Mouse (Mus musculus) midbrain, postnatal 0 days (tissue): ENCODE measurements at regions not wholly inside any gene's neighbourhood (a gene's known extent, or its start where the extent isn't known, plus 50 kb on each side); places are given as distances from the start of the nearest gene placed in this dataset.

Experiments
- ATAC-seq: fragments of 200-750 bp; cut with Nextera tagmentation; 2 replicates; pipeline ENCODE4 v1.8.0; 2017; ENCODE audit warnings: moderate number of reproducible peaks, mild to moderate bottlenecking, moderate TSS enrichment, moderate library complexity; ENCODE audit not compliant: low FRiP score
- DNase-seq: peaks from one replicate; pipeline ENCODE4 v3.0.0-alpha.2; 2015; ENCODE audit warnings: low spot score
- H3K27ac ChIP-seq: fragments of 300-500 bp; sonication (generic); 2 replicates; pipeline ENCODE4 v1.5.1; 2014; ENCODE audit warnings: low read depth, mild to moderate bottlenecking, low read length, mixed read lengths
- H3K27me3 ChIP-seq: fragments of 300-500 bp; sonication (generic); 2 replicates; pipeline ENCODE4 v1.6.1; 2014; ENCODE audit warnings: low read length, control low read depth, mixed read lengths; ENCODE audit not compliant: insufficient read depth
- H3K36me3 ChIP-seq: fragments of 300-500 bp; sonication (generic); 2 replicates; pipeline ENCODE4 v1.6.1; 2014; ENCODE audit warnings: low read length, control low read depth, mixed read lengths; ENCODE audit not compliant: insufficient read depth
- H3K4me1 ChIP-seq: fragments of 300-500 bp; sonication (generic); 2 replicates; pipeline ENCODE4 v1.6.1; 2014; ENCODE audit warnings: mild to moderate bottlenecking, control low read depth, antibody characterized with exemption, low read length, mixed read lengths; ENCODE audit not compliant: insufficient read depth
- H3K4me2 ChIP-seq: fragments of 300-500 bp; sonication (generic); 2 replicates; pipeline ENCODE4 v1.6.1; 2014; ENCODE audit warnings: low read depth, mild to moderate bottlenecking, low read length, mixed read lengths; ENCODE audit not compliant: poor library complexity, severe bottlenecking
- H3K4me3 ChIP-seq: fragments of 300-500 bp; sonication (generic); 2 replicates; pipeline ENCODE4 v1.5.1; 2014; ENCODE audit warnings: low read depth, mild to moderate bottlenecking, low read length, moderate library complexity
- H3K9ac ChIP-seq: fragments of 300-500 bp; sonication (generic); replicated peaks from 2 replicates; pipeline ENCODE4 v1.6.1; 2014; ENCODE audit warnings: mild to moderate bottlenecking, low read length, moderate library complexity, mixed read lengths; ENCODE audit not compliant: poor library complexity, severe bottlenecking
- H3K9me3 ChIP-seq: fragments of 300-500 bp; sonication (generic); 2 replicates; pipeline ENCODE4 v1.6.1; 2016; ENCODE audit warnings: low read length, control low read depth
- CTCF ChIP-seq: IDR thresholded peaks from 2 replicates; pipeline ENCODE4 v1.5.1; 2016; ENCODE audit warnings: antibody characterized with exemption, mild to moderate bottlenecking
- WGBS: fragments of 180-500 bp; shearing (Covaris S2); extraction: QIAGEN DNeasy Blood & Tissue Kit; methylation state at CpG from one replicate; pipeline ENCODE4 v1.1.7; 2014; 5-methylcytosine and 5-hydroxymethylcytosine counted together

- ATAC-seq = no peak
- Histone ChIP-seq H3K4me2 (no peak overlapping the region), H3K9ac (no peak overlapping the region), H3K27ac (no peak overlapping the region), H3K27me3 (no peaks in the 10 kb centered on the region), H3K4me3 (no peak overlapping the region), H3K4me1 (no peaks in the 10 kb centered on the region), H3K9me3 (no peaks in the 10 kb centered on the region), H3K36me3 (no peaks in the 10 kb centered on the region)
- WGBS = 82% methylated on average over 5 of the region's 5 CpGs
- TF ChIP-seq CTCF = no peak
- DNase-seq = no peak
Measured at GRCm38 (mm10) chr3:42212456-42212855, 470.0 kb downstream of the D3Ertd751e start.

DNA sequence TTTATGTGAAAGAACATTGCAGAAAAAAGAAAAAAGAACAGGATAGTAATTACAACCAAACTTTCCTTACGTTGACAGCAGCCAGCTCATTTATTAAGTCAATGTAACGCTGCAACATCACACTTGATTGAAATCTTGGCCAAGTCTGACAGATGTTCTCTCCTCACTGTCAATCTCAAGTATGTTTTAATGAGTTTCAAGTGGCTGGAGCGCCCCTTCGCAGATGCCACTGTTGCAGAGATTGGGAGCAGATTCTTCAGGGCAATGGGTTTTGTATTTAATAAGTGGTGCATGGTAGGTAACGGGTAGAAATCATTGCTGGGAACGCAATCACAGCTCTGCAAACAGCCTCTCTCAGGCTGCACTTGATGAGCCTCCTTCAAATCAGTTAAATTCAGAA is 470.8 kb downstream of the D3Ertd751e start:
- Histone ChIP-seq H3K27me3 (no peaks in the 10 kb centered on the region), H3K4me3 (no peak overlapping the region), H3K27ac (no peak overlapping the region), H3K36me3 (no peaks in the 10 kb centered on the region), H3K4me1 (no peaks in the 10 kb centered on the region), H3K9me3 (no peaks in the 10 kb centered on the region), H3K4me2 (no peak overlapping the region), H3K9ac (no peak overlapping the region)
- DNase-seq = no peak
- WGBS = 68% methylated on average over 6 of the region's 6 CpGs
- no peak for ATAC-seq
- TF ChIP-seq CTCF = no peak

DNA sequence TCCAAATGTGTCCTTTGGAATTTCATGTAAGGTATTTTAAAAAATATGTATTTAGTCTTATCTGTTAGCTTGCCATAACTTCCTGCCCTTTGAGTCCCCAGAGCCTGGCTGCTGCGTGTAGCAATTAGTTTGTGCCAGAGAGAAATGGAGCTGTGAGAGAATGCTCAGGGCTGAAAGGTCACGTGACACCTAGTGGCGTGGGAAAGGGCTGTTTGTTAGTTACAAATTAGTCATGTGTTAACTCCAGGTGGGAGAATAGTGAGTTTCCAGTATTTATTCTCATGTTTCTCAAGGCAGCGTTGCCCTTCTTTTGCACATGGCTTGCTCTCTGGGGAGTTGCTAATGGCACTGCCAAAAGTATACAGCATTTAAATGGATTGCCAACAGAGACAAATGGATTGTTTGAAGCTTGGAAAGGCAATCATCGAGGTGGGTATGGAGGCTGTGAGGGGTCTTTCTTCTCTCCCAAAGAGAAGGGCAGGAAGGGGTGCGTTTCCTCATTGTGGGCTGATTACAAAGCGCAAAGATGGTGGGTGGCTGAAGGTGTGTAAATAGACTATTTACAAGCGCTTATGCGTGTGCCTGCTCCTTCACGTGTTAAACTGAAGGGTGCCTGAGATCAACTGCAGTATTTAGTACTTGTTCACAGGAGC is 472.3 kb downstream of the D3Ertd751e start:
- Histone ChIP-seq H3K9me3 (no peaks in the 10 kb centered on the region), H3K9ac (no peak overlapping the region), H3K27ac (no peak overlapping the region), H3K36me3 (no peaks in the 10 kb centered on the region), H3K4me1 (no peaks in the 10 kb centered on the region), H3K4me3 (no peak overlapping the region), H3K4me2 (no peak overlapping the region), H3K27me3 (no peaks in the 10 kb centered on the region)
- no peak for ATAC-seq
- no peak for TF ChIP-seq CTCF
- peak; percentile 18 for DNase-seq
- WGBS = 61% methylated on average over 10 of the region's 10 CpGs

DNA sequence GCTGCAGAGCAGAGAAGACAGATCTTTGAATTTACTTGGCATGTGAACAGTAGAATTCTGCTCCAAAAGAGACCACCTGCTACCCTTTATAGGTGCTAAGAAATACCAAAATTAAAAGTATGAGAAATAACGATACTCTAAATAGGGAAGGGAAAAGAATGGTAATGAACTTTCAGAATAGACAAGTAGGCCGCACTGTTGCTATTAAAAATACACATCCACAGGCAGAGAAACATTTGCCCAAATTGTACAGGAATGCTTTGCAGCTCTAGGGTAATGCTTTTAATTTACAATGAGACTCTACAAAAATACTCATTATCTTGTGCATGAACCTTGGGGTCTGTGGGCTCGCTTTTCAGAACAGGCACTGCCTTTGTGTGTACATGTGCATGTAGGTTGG is 476.3 kb downstream of the D3Ertd751e start:
- Histone ChIP-seq H3K27ac (no peak overlapping the region), H3K4me2 (no peak overlapping the region), H3K36me3 (no peaks in the 10 kb centered on the region), H3K9me3 (no peaks in the 10 kb centered on the region), H3K4me3 (no peak overlapping the region), H3K9ac (no peak overlapping the region), H3K27me3 (no peaks in the 10 kb centered on the region), H3K4me1 (no peaks in the 10 kb centered on the region)
- no peak for TF ChIP-seq CTCF
- no peak for DNase-seq
- 81% methylated on average over 3 of the region's 3 CpGs for WGBS
- ATAC-seq = no peak

DNA sequence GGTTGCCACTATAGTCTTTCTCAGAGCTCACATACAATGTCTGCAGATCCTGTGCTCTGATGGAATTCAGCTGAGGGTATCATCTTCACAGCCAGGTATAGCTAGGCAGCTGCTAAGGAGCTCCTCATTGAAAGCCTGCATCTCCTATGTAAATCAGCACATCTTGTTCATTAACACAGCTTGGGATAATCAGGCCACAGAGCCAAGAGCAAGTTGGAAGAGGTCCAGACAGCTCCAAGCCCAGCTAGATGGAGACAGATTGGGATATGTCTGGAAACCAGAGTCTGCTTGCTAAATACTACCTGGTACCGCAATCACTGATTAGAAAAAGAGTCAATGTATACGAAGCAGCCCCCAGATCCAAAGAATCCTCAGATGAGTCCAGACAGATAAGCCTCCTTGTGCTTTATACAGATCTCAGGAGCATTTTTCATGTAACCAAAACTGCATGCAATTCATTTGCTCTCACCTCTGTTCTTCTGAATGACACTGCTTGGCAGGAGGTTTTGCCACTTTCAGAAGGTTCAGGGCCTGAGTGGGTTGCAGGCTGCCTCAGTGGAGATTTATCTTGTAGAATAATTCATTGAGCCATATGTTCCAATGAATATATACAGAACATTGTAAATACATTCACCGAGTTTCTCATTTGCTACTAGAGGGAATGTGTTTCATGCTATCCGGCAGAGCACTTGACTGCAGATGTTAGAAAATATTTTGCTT is 485.4 kb downstream of the D3Ertd751e start:
- Histone ChIP-seq H3K27me3 (no peaks in the 10 kb centered on the region), H3K9me3 (no peaks in the 10 kb centered on the region), H3K9ac (no peak overlapping the region), H3K4me3 (no peak overlapping the region), H3K4me2 (no peak overlapping the region), H3K27ac (no peak overlapping the region), H3K4me1 (no peaks in the 10 kb centered on the region), H3K36me3 (no peaks in the 10 kb centered on the region)
- TF ChIP-seq CTCF = no peak
- ATAC-seq (no peak; the same call in 1 of the 2 replicates), DNase-seq (peak; percentile 85)
- 70% methylated on average over 4 of the region's 4 CpGs for WGBS

DNA sequence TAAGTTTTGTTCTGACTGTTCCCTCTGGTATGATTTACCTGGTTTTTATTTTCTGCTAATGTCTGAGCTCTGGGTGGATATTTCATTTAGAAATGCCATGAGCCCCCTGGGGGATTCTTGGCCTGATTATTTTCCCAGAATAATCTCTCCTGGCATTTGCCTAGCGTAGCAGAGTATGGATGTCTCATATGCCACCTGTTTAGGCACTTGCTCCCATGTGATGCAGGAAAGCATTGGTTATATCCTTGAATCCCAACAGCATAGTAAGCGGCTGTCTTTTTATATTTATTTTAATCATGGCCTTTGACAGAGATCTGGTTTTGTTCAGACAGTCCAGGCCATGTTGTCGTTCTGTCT is 486.0 kb downstream of the D3Ertd751e start:
- 76% methylated on average over 3 of the region's 3 CpGs for WGBS
- Histone ChIP-seq H3K4me1 (no peaks in the 10 kb centered on the region), H3K4me2 (no peak overlapping the region), H3K4me3 (no peak overlapping the region), H3K9me3 (no peaks in the 10 kb centered on the region), H3K27ac (no peak overlapping the region), H3K27me3 (no peaks in the 10 kb centered on the region), H3K36me3 (no peaks in the 10 kb centered on the region), H3K9ac (no peak overlapping the region)
- peak; percentile 37 for DNase-seq
- ATAC-seq = no peak
- TF ChIP-seq CTCF = no peak
